Mouse (Mus musculus) embryonic stem cell, embryonic (primary cell): ENCODE measurements around the gene Mapk8ip3.

Experiments
- CTCF ChIA-PET, 4 experiments: fragments of 300-600 bp in 2 of 4; fragments of 350-600 bp in 2 of 4; sonication (Branson Sonifier 250); formaldehyde crosslinking; loops; one replicate each; lab custom pipeline; 2022; ENCODE audit warnings: inconsistent platforms in 2 of 4; lab: Charles Lee
- POLR2A ChIA-PET, 4 experiments: fragments of 300-600 bp in 2 of 4; fragments of 350-600 bp in 2 of 4; sonication (Branson Sonifier 250); formaldehyde crosslinking; loops; one replicate each; lab custom pipeline; 2022; ENCODE audit warnings: antibody characterized with exemption in 4 of 4, inconsistent platforms in 1 of 4; lab: Charles Lee

Gene Mapk8ip3

DNA sequence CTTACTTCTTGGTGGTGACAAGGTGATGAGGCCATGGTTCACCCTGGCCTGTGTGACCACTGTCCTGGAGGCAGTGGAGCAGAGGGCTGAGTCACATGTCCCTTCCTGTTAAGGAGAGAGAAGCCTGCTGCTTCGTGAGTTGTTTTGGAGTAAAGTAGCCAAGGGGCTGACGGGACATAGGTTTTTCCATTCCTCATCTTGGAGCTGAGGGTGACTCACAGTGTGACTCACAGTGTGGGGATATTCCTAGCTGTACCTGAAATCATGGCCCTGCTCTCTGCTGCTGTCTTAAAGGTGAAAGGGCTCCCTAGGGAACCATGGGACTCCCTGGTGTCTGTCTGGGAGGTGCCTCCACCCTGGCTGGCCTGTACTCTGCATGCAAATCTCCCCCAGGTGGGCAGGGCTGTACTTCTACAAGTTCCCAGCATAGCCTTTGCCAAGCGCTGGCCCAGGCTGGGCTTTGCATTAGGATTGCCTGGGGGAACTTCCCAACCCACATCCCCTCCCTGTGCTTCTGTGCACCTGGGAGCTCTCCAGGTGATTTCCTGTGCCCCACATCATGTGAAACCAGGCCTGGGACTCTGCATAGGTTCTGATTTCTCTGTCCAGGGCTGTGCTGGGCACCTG is 80.8 kb downstream of the Mapk8ip3 start:
- CTCF ChIA-PET = interaction anchor here in 2 of 4 experiments (0.5 to 0.6 kb wide), 2 partner anchors 169 to 414 kb away, joined by 3 to 4 read pairs; no protein-coding TSS in a partner anchor

DNA sequence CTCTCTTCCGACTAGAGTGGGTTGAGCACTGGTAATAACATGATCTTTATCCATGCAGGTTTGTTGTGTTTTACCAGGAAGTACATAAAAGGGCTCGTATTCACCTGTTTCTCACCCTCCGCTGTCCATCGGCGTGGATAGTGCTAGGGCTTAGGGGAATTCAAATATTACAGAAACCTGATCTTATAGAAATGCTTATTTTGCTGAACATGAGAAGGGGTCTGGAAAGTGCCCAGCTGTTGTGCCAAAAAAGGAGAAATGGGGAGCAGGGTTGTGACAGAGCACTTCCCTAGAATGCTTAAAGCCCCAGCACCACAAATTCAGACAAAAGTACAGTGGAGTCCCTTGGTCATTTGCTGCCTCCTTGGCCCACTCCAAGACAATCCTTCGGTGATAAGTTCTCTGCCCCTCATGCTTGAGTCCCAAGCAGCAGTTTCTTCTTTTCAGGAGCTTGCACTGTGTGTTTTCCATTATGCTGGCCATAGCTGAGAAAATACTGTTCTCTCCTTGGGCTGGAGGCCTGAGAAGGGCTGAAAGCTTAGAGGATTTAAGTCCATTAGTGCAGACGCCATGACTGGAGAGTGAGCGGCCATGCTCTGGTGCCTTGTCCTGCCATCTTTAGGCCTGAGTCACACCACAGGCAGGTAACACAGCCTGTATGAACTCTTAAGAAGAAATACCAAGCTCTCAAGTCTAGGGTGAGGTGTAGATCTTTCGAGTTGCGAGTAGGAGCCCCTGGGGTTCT is 85.2 kb downstream of the Mapk8ip3 start:
- ChIA-PET POLR2A (interaction anchor here in 3 of 4 experiments (0.6 to 8.5 kb wide), 30 partner anchors 11 to 324 kb away, joined by 3 to 92 read pairs (median 10); partner anchors contain the start of genes Eme2 (in 2 of the 3), Hagh (in 2 of the 3), Hs3st6 (in 2 of the 3) and Igfals (in 2 of the 3)), CTCF (interaction anchor here in 2 of 4 experiments (0.6 to 1.7 kb wide), 7 partner anchors 26 to 129 kb away, joined by 3 to 6 read pairs (median 3); partner anchors contain the start of gene Spsb3 (in 1 of the 2))

More for the DNA sequence above, 80.8 kb downstream of the Mapk8ip3 start:
- POLR2A ChIA-PET = interaction anchor here in 2 of 4 experiments (1.7 to 24.0 kb wide), 4 partner anchors 18 to 418 kb away, joined by 3 to 369 read pairs (median 246); partner anchors contain the start of genes Nubp2 (in 2 of the 2), Spsb3 (in 2 of the 2), Eme2 (in 1 of the 2) and Mrps34 (in 1 of the 2)

DNA sequence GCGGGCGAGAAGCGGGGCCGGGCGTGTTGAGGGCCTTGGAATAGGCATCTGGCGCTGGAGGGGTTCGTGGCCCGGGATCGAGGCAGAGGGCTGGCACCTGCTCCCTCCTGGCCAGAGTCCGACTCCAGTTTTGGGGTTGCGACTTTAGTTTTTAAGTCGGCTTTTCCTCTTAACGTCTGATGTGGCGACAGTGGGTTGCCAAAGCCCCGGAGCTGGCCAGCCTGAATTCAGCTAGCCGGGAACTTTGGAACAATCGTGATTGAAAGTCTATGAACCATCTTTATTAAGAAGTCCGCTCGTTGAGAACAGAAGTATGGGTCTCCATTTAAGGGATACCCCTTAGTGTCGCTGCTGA is 86.0 kb downstream of the Mapk8ip3 start:
- ChIA-PET CTCF (interaction anchor here in 3 of 4 experiments (0.6 to 1.7 kb wide), 15 partner anchors 27 to 717 kb away, joined by 3 to 9 read pairs (median 3); partner anchors contain the start of genes Mapk8ip3 (in 1 of the 3), Spsb3 (in 1 of the 3) and Ube2i (in 1 of the 3)), POLR2A (interaction anchor here (0.6 to 8.5 kb wide), 73 partner anchors 9 to 946 kb away, joined by 3 to 92 read pairs (median 6); partner anchors contain the start of genes Eme2 (in 3 of the 4), Hagh (in 3 of the 4), Jpt2 (in 3 of the 4) and Mrps34 (in 3 of the 4))

DNA sequence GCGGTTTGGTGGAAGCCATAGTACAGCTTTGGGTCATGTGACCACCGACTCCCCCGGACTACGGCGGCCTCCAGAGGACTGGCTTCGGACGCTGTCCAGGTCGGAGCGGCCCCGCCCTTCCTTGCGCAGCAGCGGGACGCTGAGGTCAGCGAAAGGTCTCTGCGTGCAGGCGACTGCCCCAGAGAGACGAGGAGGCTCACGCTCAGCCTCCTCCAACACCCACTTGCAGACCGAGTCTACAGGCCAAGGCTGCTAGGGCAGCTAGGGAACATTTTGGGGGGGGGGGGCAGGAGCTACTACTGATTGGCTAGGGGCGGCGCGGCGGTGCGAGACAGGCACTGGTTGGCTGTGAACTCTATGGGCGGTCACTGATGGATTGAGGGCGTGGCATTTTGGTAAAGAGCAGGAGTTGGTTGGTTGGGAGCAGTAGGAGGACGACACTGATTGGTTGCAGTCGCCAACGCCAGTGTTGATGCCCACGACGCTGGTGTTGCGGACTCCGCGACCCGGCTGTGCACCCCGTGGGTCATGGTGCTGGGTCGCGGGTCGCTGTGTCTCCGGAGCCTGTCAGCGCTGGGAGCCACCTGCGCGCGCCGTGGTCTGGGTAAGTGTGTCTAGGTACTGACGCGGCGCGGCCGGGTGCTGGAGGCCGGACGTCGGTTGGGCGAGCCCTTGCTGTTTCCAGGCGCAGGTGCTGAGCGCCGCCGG is 86.6 kb downstream of the Mapk8ip3 start, which contains the start of gene Fahd1:
Fahd1 (minus strand) TSS at position 300 of the 708 bp plus-strand sequence.
- ChIA-PET CTCF (interaction anchor here in 3 of 4 experiments (0.6 to 1.8 kb wide), 17 partner anchors 10 to 718 kb away, joined by 3 to 9 read pairs (median 4); partner anchors contain the start of genes Hagh (in 2 of the 3), Mapk8ip3 (in 1 of the 3), Nubp2 (in 1 of the 3) and Spsb3 (in 1 of the 3)), POLR2A (interaction anchor here (0.6 to 8.5 kb wide), 99 partner anchors 10 to 947 kb away, joined by 3 to 92 read pairs (median 5); partner anchors contain the start of genes Eme2 (in 3 of the 4), Hagh (in 3 of the 4), Igfals (in 3 of the 4) and Jpt2 (in 3 of the 4))

DNA sequence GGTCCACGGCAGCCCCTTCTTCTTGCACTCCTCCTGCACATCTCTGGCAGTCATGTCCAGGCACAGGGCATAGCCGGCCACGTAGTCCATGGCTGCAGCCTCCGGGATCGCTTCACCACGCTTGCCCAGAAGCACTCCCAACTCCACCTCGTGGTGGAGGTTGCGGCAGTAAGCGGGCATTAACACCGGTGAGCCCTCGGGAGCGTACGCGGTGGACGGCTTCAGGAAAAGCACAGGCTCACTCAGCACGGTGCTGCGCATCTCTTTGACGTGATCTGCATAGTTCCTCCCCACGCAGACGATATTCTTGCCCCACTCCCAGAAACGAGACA is 87.1 kb downstream of the Mapk8ip3 start:
- ChIA-PET POLR2A (interaction anchor here in 3 of 4 experiments (0.6 to 8.5 kb wide), 97 partner anchors 8 to 947 kb away, joined by 3 to 92 read pairs (median 5); partner anchors contain the start of genes Eme2 (in 3 of the 3), Hagh (in 3 of the 3), Igfals (in 3 of the 3) and Jpt2 (in 3 of the 3)), CTCF (interaction anchor here in 2 of 4 experiments (0.6 to 1.8 kb wide), 15 partner anchors 9 to 718 kb away, joined by 3 to 9 read pairs (median 4); partner anchors contain the start of genes Hagh (in 2 of the 2), Mapk8ip3 (in 1 of the 2), Nubp2 (in 1 of the 2) and Spsb3 (in 1 of the 2))

DNA sequence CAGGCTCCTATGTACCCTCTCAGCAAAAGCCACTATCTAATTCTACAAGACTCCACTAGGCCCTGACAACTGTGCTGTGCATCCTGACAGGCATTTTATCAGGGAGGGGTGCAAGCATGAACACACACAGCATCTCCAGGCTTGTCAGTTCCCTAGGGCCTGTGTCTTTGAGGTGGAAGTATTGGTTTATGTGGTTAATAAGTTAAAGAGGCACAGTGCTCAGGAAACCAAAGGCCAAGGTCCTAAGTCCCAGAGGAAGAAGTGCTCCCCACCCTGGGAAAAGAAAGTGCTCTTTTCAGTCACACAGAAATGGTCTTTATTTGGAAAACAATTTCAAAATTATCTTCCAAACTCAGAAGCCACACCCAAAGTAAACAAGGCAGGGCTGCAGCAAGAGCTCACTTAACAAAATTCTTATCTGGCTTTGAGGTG is 88.2 kb downstream of the Mapk8ip3 start:
- ChIA-PET POLR2A (interaction anchor here in 3 of 4 experiments (0.6 to 8.5 kb wide), 36 partner anchors 8 to 292 kb away, joined by 3 to 92 read pairs (median 8); partner anchors contain the start of genes Eme2 (in 2 of the 3), Igfals (in 2 of the 3), Meiob (in 2 of the 3) and Mrps34 (in 2 of the 3)), CTCF (interaction anchor here in 2 of 4 experiments (1.0 to 1.8 kb wide), 2 partner anchors 8 kb away, joined by 3 to 6 read pairs; partner anchors contain the start of gene Hagh (in 1 of the 2))

DNA sequence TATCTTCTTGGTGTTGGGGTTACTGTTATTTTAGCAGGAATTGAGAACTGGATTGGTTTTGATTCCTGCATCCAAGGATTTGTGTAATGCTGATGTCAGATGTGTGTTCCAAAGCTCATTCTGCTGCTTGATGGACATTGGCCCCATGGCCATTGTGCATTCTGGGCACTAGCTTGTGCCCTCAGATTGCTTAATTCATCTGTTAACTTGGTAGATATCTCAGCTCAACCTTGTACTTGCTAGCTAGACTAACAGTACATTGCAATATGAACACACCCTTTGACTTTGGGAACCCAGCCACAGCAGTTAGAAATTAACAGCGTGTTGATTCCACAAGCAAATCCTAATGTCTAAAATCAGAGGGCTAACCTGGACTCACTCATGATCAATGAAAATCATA is 89.4 kb downstream of the Mapk8ip3 start:
- ChIA-PET POLR2A (interaction anchor here in 2 of 4 experiments (0.9 to 8.5 kb wide), 7 partner anchors 16 to 38 kb away, joined by 3 to 71 read pairs (median 31); partner anchors contain the start of genes Nubp2 (in 1 of the 2) and Spsb3 (in 1 of the 2)), CTCF (interaction anchor here in 2 of 4 experiments (0.5 to 1.3 kb wide), 2 partner anchors 102 kb away, joined by 3 read pairs; no protein-coding TSS in a partner anchor)

DNA sequence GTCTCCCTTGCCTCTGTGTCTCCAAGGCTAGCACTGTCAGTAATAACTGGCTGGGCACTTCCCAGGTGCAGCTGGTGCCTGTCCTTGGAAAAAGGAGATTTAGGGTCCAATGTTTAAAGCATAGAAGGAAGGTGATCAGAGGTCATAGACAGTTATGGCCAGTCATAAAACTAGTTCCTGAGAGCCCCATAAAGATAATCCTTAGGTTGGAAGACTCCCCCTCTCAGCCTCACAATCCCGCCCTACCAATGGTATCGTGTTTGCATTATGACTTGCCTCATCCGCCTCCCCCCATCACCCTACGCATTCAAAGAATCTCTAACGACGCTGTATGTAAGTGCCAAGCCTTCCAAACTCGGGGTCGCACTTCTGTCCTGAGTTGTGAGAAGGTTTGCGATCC is 92.3 kb downstream of the Mapk8ip3 start:
- ChIA-PET POLR2A (interaction anchor here in 2 of 4 experiments (0.8 to 8.5 kb wide), 7 partner anchors 33 to 123 kb away, joined by 3 to 55 read pairs (median 3); no protein-coding TSS in a partner anchor), CTCF (interaction anchor here in 2 of 4 experiments (0.9 to 1.9 kb wide), 4 partner anchors 26 to 93 kb away, joined by 3 to 4 read pairs (median 4); no protein-coding TSS in a partner anchor)

DNA sequence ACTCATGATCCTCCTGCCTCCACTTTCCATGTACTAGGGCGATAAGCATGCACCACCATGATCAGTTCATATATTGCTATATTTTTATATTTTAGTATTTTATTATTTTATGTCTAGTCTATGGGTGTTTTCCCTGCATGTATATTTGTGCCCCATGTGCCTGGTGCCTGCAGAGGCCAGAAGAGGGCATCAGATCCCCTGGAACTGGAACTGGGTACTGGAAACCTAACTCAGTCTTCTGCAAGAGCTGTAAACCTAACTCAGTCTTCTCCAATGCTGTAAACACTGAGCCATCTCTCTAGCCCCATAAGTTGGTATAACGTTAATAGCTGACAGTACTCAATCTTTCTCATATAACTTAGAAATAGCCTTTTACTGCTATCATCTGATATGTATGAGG is 94.1 kb downstream of the Mapk8ip3 start:
- ChIA-PET POLR2A (interaction anchor here in 3 of 4 experiments (1.2 to 1.9 kb wide), 4 partner anchors 35 to 442 kb away, joined by 3 to 6 read pairs (median 4); partner anchors contain the start of genes Eme2 (in 1 of the 3) and Mrps34 (in 1 of the 3)), CTCF (interaction anchor here in 2 of 4 experiments (1.0 to 1.5 kb wide), 4 partner anchors 35 to 97 kb away, joined by 3 to 7 read pairs (median 6); no protein-coding TSS in a partner anchor)
